Mouse (Mus musculus): ENCODE data around the gene Cask. TPM values are rescaled to one million over a fixed set of nuclear protein-coding genes. Genes with fewer than 3 reads are reported as not detected.

Cask gene
- total and polyA plus RNA-seq, 2 experiments from 2014 or later: 79.5 to 146 TPM

GRCm38 (mm10) chrX:13848473-13848872, 2.7 kb downstream of the Cask start:
- ATAC-seq (ENCODE audit: low FRiP score): no peak
- Histone ChIP-seq H3K4me1 (ENCODE audit: insufficient read depth, low read length) (no peaks in the 10 kb centered on the region), H3K9ac (replicated peaks; ENCODE audit: low read length, poor library complexity, severe bottlenecking) (no peak overlapping the region), H3K9me3 (ENCODE audit: low read length) (no peaks in the 10 kb centered on the region), H3K27me3 (ENCODE audit: insufficient read depth, low read length) (no peaks in the 10 kb centered on the region), H3K27ac (ENCODE audit: low read depth, low read length) (no peak overlapping the region), H3K36me3 (ENCODE audit: insufficient read depth, low read length) (no peaks in the 10 kb centered on the region), H3K4me2 (ENCODE audit: low read depth, low read length, poor library complexity, severe bottlenecking) (no peak overlapping the region), H3K4me3 (ENCODE audit: low read depth, low read length) (no peak overlapping the region)
- WGBS: 87% methylated on average over 1 of the region's 1 CpGs
- DNase-seq (ENCODE audit: low spot score): no peak
- TF ChIP-seq CTCF (IDR thresholded peaks at IDR 0.05): no peak

- ATAC-seq (ENCODE audit: low FRiP score) (no peak), DNase-seq (ENCODE audit: low spot score) (peak; percentile 54)
- TF ChIP-seq CTCF (IDR thresholded peaks at IDR 0.05): no peak
- H3K9ac ChIP-seq (replicated peaks; ENCODE audit: low read length, poor library complexity, severe bottlenecking): peak overlapping the region; percentile 54; the same call in 1 of the 2 replicates
- H3K27me3 ChIP-seq (ENCODE audit: insufficient read depth, low read length): no peaks in the 10 kb centered on the region
- peak overlapping the region; percentile 58 for H3K4me3 ChIP-seq (ENCODE audit: low read depth, low read length)
- no peaks in the 10 kb centered on the region for H3K9me3 ChIP-seq (ENCODE audit: low read length)
- WGBS: 16% methylated on average over 7 of the region's 7 CpGs
- H3K4me1 ChIP-seq (ENCODE audit: insufficient read depth, low read length): no peaks in the 10 kb centered on the region
- H3K4me2 ChIP-seq (ENCODE audit: low read depth, low read length, poor library complexity, severe bottlenecking): peak overlapping the region; percentile 46
- peak overlapping the region; percentile 92 for H3K27ac ChIP-seq (ENCODE audit: low read depth, low read length)
- H3K36me3 ChIP-seq (ENCODE audit: insufficient read depth, low read length): no peaks in the 10 kb centered on the region
These were observed 3.7 kb downstream of the Cask start for GRCm38 (mm10) chrX:13847502-13847851.

- 15% methylated on average over 32 of the region's 59 CpGs for WGBS
- TF ChIP-seq CTCF (IDR thresholded peaks at IDR 0.05): peak; percentile 49
These were observed 4.3 kb downstream of the Cask start for GRCm38 (mm10) chrX:13846653-13847501.

GRCm38 (mm10) chrX:13845858-13846652, 5.1 kb downstream of the Cask start:
- H3K36me3 ChIP-seq (ENCODE audit: insufficient read depth, low read length): no peaks in the 10 kb centered on the region
- H3K4me1 ChIP-seq (ENCODE audit: insufficient read depth, low read length): no peaks in the 10 kb centered on the region
- DNase-seq (ENCODE audit: low spot score) (peak; percentile 39), ATAC-seq (ENCODE audit: low FRiP score) (peak; percentile 67)
- no peaks in the 10 kb centered on the region for H3K9me3 ChIP-seq (ENCODE audit: low read length)
- H3K4me2 ChIP-seq (ENCODE audit: low read depth, low read length, poor library complexity, severe bottlenecking): peak overlapping the region; percentile 44
- no peaks in the 10 kb centered on the region for H3K27me3 ChIP-seq (ENCODE audit: insufficient read depth, low read length)
- peak overlapping the region; percentile 58 for H3K4me3 ChIP-seq (ENCODE audit: low read depth, low read length)
- peak; percentile 44 for TF ChIP-seq CTCF (IDR thresholded peaks at IDR 0.05)
- WGBS: 18% methylated on average over 27 of the region's 100 CpGs
- peak overlapping the region; percentile 92 for H3K27ac ChIP-seq (ENCODE audit: low read depth, low read length)
- H3K9ac ChIP-seq (replicated peaks; ENCODE audit: low read length, poor library complexity, severe bottlenecking): peak overlapping the region; percentile 75

More at GRCm38 (mm10) chrX:13846653-13847501, 4.3 kb downstream of the Cask start:
- Histone ChIP-seq H3K27ac (ENCODE audit: low read depth, low read length) (peak overlapping the region; percentile 92), H3K36me3 (ENCODE audit: insufficient read depth, low read length) (no peaks in the 10 kb centered on the region), H3K27me3 (ENCODE audit: insufficient read depth, low read length) (no peaks in the 10 kb centered on the region), H3K9ac (replicated peaks; ENCODE audit: low read length, poor library complexity, severe bottlenecking) (peak overlapping the region; percentile 75), H3K4me1 (ENCODE audit: insufficient read depth, low read length) (no peaks in the 10 kb centered on the region), H3K4me3 (ENCODE audit: low read depth, low read length) (peak overlapping the region; percentile 58), H3K4me2 (ENCODE audit: low read depth, low read length, poor library complexity, severe bottlenecking) (peak overlapping the region; percentile 46), H3K9me3 (ENCODE audit: low read length) (no peaks in the 10 kb centered on the region)
- peak; percentile 94 for ATAC-seq (ENCODE audit: low FRiP score)
- peak; percentile 94 for DNase-seq (ENCODE audit: low spot score)

GRCm38 (mm10) chrX:13845141-13845857, 5.9 kb downstream of the Cask start:
- Histone ChIP-seq H3K27me3 (ENCODE audit: insufficient read depth, low read length) (no peaks in the 10 kb centered on the region), H3K4me2 (ENCODE audit: low read depth, low read length, poor library complexity, severe bottlenecking) (peak overlapping the region; percentile 44), H3K4me3 (ENCODE audit: low read depth, low read length) (peak overlapping the region; percentile 58)

More at GRCm38 (mm10) chrX:13845141-13845857, 5.9 kb downstream of the Cask start:
- peak overlapping the region; percentile 75 for H3K9ac ChIP-seq (replicated peaks; ENCODE audit: low read length, poor library complexity, severe bottlenecking)
- H3K9me3 ChIP-seq (ENCODE audit: low read length): no peaks in the 10 kb centered on the region
- H3K36me3 ChIP-seq (ENCODE audit: insufficient read depth, low read length): no peaks in the 10 kb centered on the region
- ATAC-seq (ENCODE audit: low FRiP score) (no peak), DNase-seq (ENCODE audit: low spot score) (peak; percentile 17)
- no peak for TF ChIP-seq CTCF (IDR thresholded peaks at IDR 0.05)
- 33% methylated on average over 22 of the region's 22 CpGs for WGBS
- no peaks in the 10 kb centered on the region for H3K4me1 ChIP-seq (ENCODE audit: insufficient read depth, low read length)
- peak overlapping the region; percentile 92 for H3K27ac ChIP-seq (ENCODE audit: low read depth, low read length)

Data from midbrain, postnatal 0 days (tissue).